Mouse (Mus musculus) C2C12 (cell line): Measurements from ENCODE around the gene Polr2j. TPM values are rescaled to one million over a fixed set of nuclear protein-coding genes. Genes with fewer than 3 reads are reported as not detected.

Experiments
- H3K27me3 ChIP-seq: one replicate; pipeline ENCODE4 v1.6.1; 2011; ENCODE audit not compliant: control insufficient read depth, insufficient read depth, insufficient read length
- H3K36me3 ChIP-seq: one replicate; pipeline ENCODE4 v1.6.1; 2011; ENCODE audit not compliant: control insufficient read depth, insufficient read depth
- H3K4me3 ChIP-seq: one replicate; pipeline ENCODE4 v1.5.1; 2011; ENCODE audit warnings: mild to moderate bottlenecking, control low read depth; ENCODE audit not compliant: poor library complexity, insufficient read depth, severe bottlenecking
- H3K79me2 ChIP-seq: one replicate; pipeline ENCODE4 v1.6.1; 2011; ENCODE audit not compliant: control insufficient read depth, insufficient read depth
- H3K79me3 ChIP-seq: one replicate; pipeline ENCODE4 v1.6.1; 2011; ENCODE audit warnings: low read depth, control low read depth
- H3ac ChIP-seq: one replicate; pipeline ENCODE3; 2011; ENCODE audit warnings: low read depth; ENCODE audit not compliant: control insufficient read depth, insufficient read length
- CEBPB ChIP-seq: IDR thresholded peaks from one replicate; pipeline ENCODE4 v1.6.1; 2011; ENCODE audit warnings: low read depth, mild to moderate bottlenecking, control low read depth, moderate library complexity
- CTCF ChIP-seq: IDR thresholded peaks from one replicate; pipeline ENCODE4 v1.5.1; 2011; ENCODE audit not compliant: control insufficient read depth, insufficient read depth, insufficient read length
- FOSL1 ChIP-seq: IDR thresholded peaks from one replicate; pipeline ENCODE4 v1.8.0; 2011; ENCODE audit warnings: mild to moderate bottlenecking, low read length; ENCODE audit not compliant: poor library complexity, insufficient read depth, severe bottlenecking
- MAX ChIP-seq: IDR thresholded peaks from one replicate; pipeline ENCODE4 v1.6.1; 2011; ENCODE audit warnings: mild to moderate bottlenecking, control low read depth
- MYOD1 ChIP-seq: IDR thresholded peaks from one replicate; pipeline ENCODE4 v1.6.1; 2011; ENCODE audit warnings: low read depth; ENCODE audit not compliant: control insufficient read depth, insufficient read length
- MYOG ChIP-seq: IDR thresholded peaks from one replicate; pipeline ENCODE4 v1.6.1; 2011; ENCODE audit not compliant: control insufficient read depth, insufficient read length; ENCODE audit errors: extremely low read depth
- USF1 ChIP-seq: IDR thresholded peaks from one replicate; pipeline ENCODE4 v1.6.1; 2011; ENCODE audit warnings: low read depth, mild to moderate bottlenecking, control low read depth, moderate library complexity
- polyA plus RNA-seq: library from polyadenylated mRNA; unstranded; fragments of >200 nt; fragmentation: generic; extraction: Trizol; gene quantifications from one replicate; pipeline ENCODE4 v1.2.1, GENCODE M21; 2012; ENCODE audit warnings: missing spikeins

Polr2j gene
- polyA plus RNA-seq, 1 experiment: 206 TPM

DNA sequence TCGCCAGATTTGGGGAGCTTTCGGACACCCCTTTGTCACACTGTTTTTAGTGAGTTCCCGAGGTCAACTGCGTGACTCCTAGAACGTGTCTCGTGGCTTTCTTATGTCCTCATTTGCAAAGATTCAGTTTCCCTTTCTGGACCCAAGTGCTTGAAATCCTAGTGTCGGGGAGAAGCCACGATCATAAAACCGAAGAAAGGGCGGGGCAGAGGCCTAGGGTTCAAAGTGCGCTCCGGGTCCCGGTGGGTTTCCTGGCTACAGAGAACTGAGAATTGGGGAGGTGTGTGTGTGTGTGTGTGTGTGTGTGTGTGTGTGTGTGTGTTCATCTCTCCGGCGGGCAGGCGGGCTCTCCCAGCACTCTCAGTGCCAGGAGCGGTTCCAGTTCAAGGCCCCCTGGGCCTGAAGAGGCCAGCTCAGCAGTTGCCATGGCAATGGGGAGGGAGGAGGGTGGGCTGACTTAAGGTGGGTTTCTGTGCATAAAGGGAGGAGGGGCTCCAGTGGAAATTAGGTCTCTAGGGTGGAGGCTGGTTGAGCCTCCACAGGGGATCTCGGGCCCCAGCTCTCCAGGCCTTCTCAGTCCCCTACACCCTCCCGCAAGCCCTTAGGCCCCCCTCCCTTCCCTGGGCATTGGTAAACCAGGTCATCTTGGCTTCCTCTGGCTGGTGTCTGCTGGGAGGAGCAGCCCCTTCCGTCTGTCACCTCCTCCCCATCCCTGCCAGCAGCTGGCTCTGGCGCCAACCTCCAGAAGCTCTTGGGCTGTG is 31.4 kb upstream of the Polr2j start:
- Histone ChIP-seq H3ac (peak overlapping the region; percentile 81), H3K27me3 (no peaks in the 10 kb centered on the region), H3K36me3 (peaks cover 10% of the 10 kb centered on the region), H3K4me3 (peak overlapping the region; percentile 76), H3K79me2 (peaks cover 44% of the 10 kb centered on the region), H3K79me3 (peaks cover 16% of the 10 kb centered on the region)
- TF ChIP-seq CEBPB (no peak), MYOG (no peak), MAX (no peak), USF1 (no peak), FOSL1 (no peak), CTCF (no peak), MYOD1 (no peak)

- TF ChIP-seq CTCF (no peak), FOSL1 (no peak), MAX (no peak), MYOG (no peak), CEBPB (no peak), MYOD1 (no peak), USF1 (no peak)
- Histone ChIP-seq H3K79me3 (peaks cover 16% of the 10 kb centered on the region), H3K36me3 (peaks cover 15% of the 10 kb centered on the region), H3ac (no peak overlapping the region), H3K79me2 (peaks cover 44% of the 10 kb centered on the region), H3K27me3 (no peaks in the 10 kb centered on the region), H3K4me3 (no peak overlapping the region)
Measured at GRCm38 (mm10) chr5:136086290-136086689, 30.1 kb upstream of the Polr2j start.

- no peaks in the 10 kb centered on the region for H3K27me3 ChIP-seq
- H3K36me3 ChIP-seq: peaks cover 42% of the 10 kb centered on the region
- H3K79me3 ChIP-seq: peaks cover 16% of the 10 kb centered on the region
- peaks cover 42% of the 10 kb centered on the region for H3K79me2 ChIP-seq
- TF ChIP-seq CTCF (no peak), FOSL1 (no peak), MAX (no peak), USF1 (no peak), CEBPB (no peak), MYOD1 (no peak), MYOG (no peak)
- H3K4me3 ChIP-seq: no peak overlapping the region
- no peak overlapping the region for H3ac ChIP-seq
Measured at GRCm38 (mm10) chr5:136088821-136089575, 27.4 kb upstream of the Polr2j start.

DNA sequence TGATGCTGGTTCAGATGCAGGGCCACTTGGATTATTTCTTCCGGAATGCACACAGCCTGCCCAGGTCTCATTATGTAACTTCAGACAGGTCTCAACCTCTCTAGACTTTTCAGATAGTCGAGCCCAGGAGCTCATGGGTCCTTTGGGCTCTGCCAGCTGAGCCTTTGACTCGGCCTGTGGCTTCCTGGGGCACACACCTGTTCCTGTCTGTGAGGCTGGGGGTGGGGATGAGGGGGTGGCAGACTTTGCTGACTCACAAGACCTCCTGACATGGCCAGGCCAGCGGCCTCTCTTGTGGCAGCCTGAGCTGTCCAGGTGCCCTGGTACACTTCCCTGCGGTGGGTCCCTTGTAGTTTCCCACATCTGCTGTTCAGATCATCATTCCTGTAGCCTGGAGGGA is 24.5 kb upstream of the Polr2j start:
- TF ChIP-seq FOSL1 (no peak), CTCF (no peak), USF1 (no peak), MAX (no peak), CEBPB (no peak), MYOD1 (peak; percentile 93)
- no peaks in the 10 kb centered on the region for H3K79me3 ChIP-seq
- H3K36me3 ChIP-seq: peaks cover 42% of the 10 kb centered on the region
- H3K79me2 ChIP-seq: peaks cover 13% of the 10 kb centered on the region
- H3K4me3 ChIP-seq: no peak overlapping the region
- no peaks in the 10 kb centered on the region for H3K27me3 ChIP-seq
- no peak overlapping the region for H3ac ChIP-seq

GRCm38 (mm10) chr5:136094249-136095010 is 22.0 kb upstream of the Polr2j start:
- H3K4me3 ChIP-seq: no peak overlapping the region

More at GRCm38 (mm10) chr5:136094249-136095010, 22.0 kb upstream of the Polr2j start:
- no peak for TF ChIP-seq USF1
- peak; percentile 49 for TF ChIP-seq MAX
- no peak for TF ChIP-seq FOSL1
- TF ChIP-seq MYOD1: peak; percentile 9
- no peaks in the 10 kb centered on the region for H3K79me2 ChIP-seq
- H3K27me3 ChIP-seq: no peaks in the 10 kb centered on the region
- H3K79me3 ChIP-seq: no peaks in the 10 kb centered on the region
- H3K36me3 ChIP-seq: peaks cover 48% of the 10 kb centered on the region
- H3ac ChIP-seq: no peak overlapping the region
